Mouse (Mus musculus) olfactory bulb, adult 2 months (tissue): ENCODE data around the gene BC048403.

ENCODE experiments used
- CTCF ChIP-seq: fragments of 200-500 bp; IDR thresholded peaks from 2 replicates; pipeline ENCODE4 v1.5.1; 2012; ENCODE audit warnings: low read depth, mild to moderate bottlenecking, low read length, moderate library complexity; ENCODE audit not compliant: insufficient read depth
- POLR2A ChIP-seq: fragments of 200-500 bp; IDR thresholded peaks from 2 replicates; pipeline ENCODE4 v1.6.1; 2012; ENCODE audit warnings: mild to moderate bottlenecking, low read depth, low read length, moderate library complexity; ENCODE audit not compliant: insufficient read depth

DNA sequence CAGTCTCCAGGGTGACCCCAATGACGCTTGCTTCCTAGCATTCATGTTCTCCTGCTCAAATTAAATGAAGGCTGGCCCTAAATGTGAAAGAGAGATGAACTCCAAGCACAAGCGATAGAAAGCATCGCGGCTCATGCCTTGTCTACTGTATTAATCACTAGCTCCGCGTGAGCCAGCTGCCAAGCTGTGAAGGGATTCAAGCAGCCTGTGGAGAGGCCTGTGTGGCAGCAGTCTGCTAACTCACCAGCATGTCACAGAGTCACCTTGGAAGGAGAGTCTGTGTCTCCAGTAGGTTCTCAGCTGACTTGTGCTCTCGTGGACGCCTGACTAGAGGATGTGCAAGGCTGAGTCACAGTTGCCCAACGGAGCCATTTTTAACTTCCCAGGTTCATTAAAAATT lies 7.2 kb upstream of the BC048403 start:
- TF ChIP-seq POLR2A (no peak), CTCF (no peak)
